Mouse (Mus musculus): ENCODE measurements around the gene Gabbr2. TPM values are rescaled to one million over a fixed set of nuclear protein-coding genes. Genes with fewer than 3 reads are reported as not detected.

The Gabbr2 gene
- polyA plus RNA-seq, 1 experiment from 2014 or later, result 0.12 TPM

- Histone ChIP-seq H3K4me1 (no peaks in the 10 kb centered on the region), H3K4me3 (replicated peaks) (no peak overlapping the region), H3K36me3 (no peaks in the 10 kb centered on the region), H3K27ac (no peak overlapping the region), H3K27me3 (replicated peaks) (no peaks in the 10 kb centered on the region), H3K4me2 (no peak overlapping the region), H3K9me3 (no peaks in the 10 kb centered on the region), H3K9ac (no peak overlapping the region)
- WGBS, result 69% methylated on average over 6 of the region's 6 CpGs
- ATAC-seq (ENCODE audit: insufficient read depth, low FRiP score, low read depth), result no peak
Observed at GRCm38 (mm10) chr4:46710018-46710417, 281.7 kb downstream of the Gabbr2 start.

GRCm38 (mm10) chr4:46709492-46709891, 282.2 kb downstream of the Gabbr2 start:
- H3K36me3 ChIP-seq, result no peaks in the 10 kb centered on the region
- no peaks in the 10 kb centered on the region for H3K9me3 ChIP-seq
- H3K27ac ChIP-seq, result no peak overlapping the region
- no peak overlapping the region for H3K9ac ChIP-seq
- no peak for ATAC-seq (ENCODE audit: insufficient read depth, low FRiP score, low read depth)
- H3K4me3 ChIP-seq (replicated peaks), result no peak overlapping the region
- no peaks in the 10 kb centered on the region for H3K4me1 ChIP-seq
- no peak overlapping the region for H3K4me2 ChIP-seq
- 66% methylated on average over 7 of the region's 7 CpGs for WGBS
- no peaks in the 10 kb centered on the region for H3K27me3 ChIP-seq (replicated peaks)

GRCm38 (mm10) chr4:46705739-46706138, 285.9 kb downstream of the Gabbr2 start:
- Histone ChIP-seq H3K4me3 (replicated peaks) (no peak overlapping the region), H3K27me3 (replicated peaks) (no peaks in the 10 kb centered on the region), H3K9ac (no peak overlapping the region), H3K9me3 (no peaks in the 10 kb centered on the region), H3K27ac (no peak overlapping the region), H3K36me3 (no peaks in the 10 kb centered on the region), H3K4me2 (no peak overlapping the region), H3K4me1 (no peaks in the 10 kb centered on the region)
- no peak for ATAC-seq (ENCODE audit: insufficient read depth, low FRiP score, low read depth)
- WGBS, result 71% methylated on average over 12 of the region's 12 CpGs

GRCm38 (mm10) chr4:46703146-46703545, 288.5 kb downstream of the Gabbr2 start:
- WGBS, result 87% methylated on average over 10 of the region's 10 CpGs

GRCm38 (mm10) chr4:46700223-46700651, 291.4 kb downstream of the Gabbr2 start:
- Histone ChIP-seq H3K4me1 (no peaks in the 10 kb centered on the region), H3K4me3 (replicated peaks) (no peak overlapping the region), H3K27me3 (replicated peaks) (no peaks in the 10 kb centered on the region), H3K27ac (no peak overlapping the region), H3K4me2 (no peak overlapping the region), H3K9me3 (no peaks in the 10 kb centered on the region), H3K36me3 (no peaks in the 10 kb centered on the region), H3K9ac (no peak overlapping the region)
- WGBS, result 76% methylated on average over 10 of the region's 10 CpGs
- no peak for ATAC-seq (ENCODE audit: insufficient read depth, low FRiP score, low read depth)

More at GRCm38 (mm10) chr4:46703146-46703545, 288.5 kb downstream of the Gabbr2 start:
- no peaks in the 10 kb centered on the region for H3K36me3 ChIP-seq
- H3K9me3 ChIP-seq, result no peaks in the 10 kb centered on the region
- no peaks in the 10 kb centered on the region for H3K4me1 ChIP-seq
- no peak overlapping the region for H3K27ac ChIP-seq
- no peaks in the 10 kb centered on the region for H3K27me3 ChIP-seq (replicated peaks)
- no peak overlapping the region for H3K9ac ChIP-seq
- ATAC-seq (ENCODE audit: insufficient read depth, low FRiP score, low read depth), result no peak
- no peak overlapping the region for H3K4me2 ChIP-seq
- no peak overlapping the region for H3K4me3 ChIP-seq (replicated peaks)

- no peaks in the 10 kb centered on the region for H3K27me3 ChIP-seq (replicated peaks)
- no peaks in the 10 kb centered on the region for H3K4me1 ChIP-seq
- H3K27ac ChIP-seq, result no peak overlapping the region
- no peaks in the 10 kb centered on the region for H3K9me3 ChIP-seq
- 76% methylated on average over 6 of the region's 6 CpGs for WGBS
- no peaks in the 10 kb centered on the region for H3K36me3 ChIP-seq
- ATAC-seq (ENCODE audit: insufficient read depth, low FRiP score, low read depth), result no peak
- no peak overlapping the region for H3K4me3 ChIP-seq (replicated peaks)
- no peak overlapping the region for H3K4me2 ChIP-seq
- H3K9ac ChIP-seq, result no peak overlapping the region
Observed at GRCm38 (mm10) chr4:46696467-46696866, 295.2 kb downstream of the Gabbr2 start.

GRCm38 (mm10) chr4:46690565-46690964, 301.1 kb downstream of the Gabbr2 start:
- Histone ChIP-seq H3K4me3 (replicated peaks) (no peak overlapping the region), H3K4me2 (no peak overlapping the region), H3K4me1 (no peaks in the 10 kb centered on the region), H3K9ac (no peak overlapping the region), H3K36me3 (no peaks in the 10 kb centered on the region), H3K9me3 (no peaks in the 10 kb centered on the region), H3K27ac (no peak overlapping the region), H3K27me3 (replicated peaks) (peaks cover 7% of the 10 kb centered on the region; the same call in 1 of the 2 replicates)
- no peak for ATAC-seq (ENCODE audit: insufficient read depth, low FRiP score, low read depth)
- WGBS, result 80% methylated on average over 8 of the region's 8 CpGs

GRCm38 (mm10) chr4:46690023-46690420, 301.7 kb downstream of the Gabbr2 start:
- Histone ChIP-seq H3K9me3 (no peaks in the 10 kb centered on the region), H3K9ac (no peak overlapping the region), H3K4me1 (no peaks in the 10 kb centered on the region), H3K4me2 (no peak overlapping the region), H3K4me3 (replicated peaks) (no peak overlapping the region), H3K27ac (no peak overlapping the region), H3K36me3 (no peaks in the 10 kb centered on the region), H3K27me3 (replicated peaks) (peaks cover 7% of the 10 kb centered on the region; the same call in 1 of the 2 replicates)
- no peak for ATAC-seq (ENCODE audit: insufficient read depth, low FRiP score, low read depth)
- WGBS, result 81% methylated on average over 8 of the region's 8 CpGs

GRCm38 (mm10) chr4:46689397-46690022, 302.2 kb downstream of the Gabbr2 start:
- H3K4me1 ChIP-seq, result no peaks in the 10 kb centered on the region
- no peak; the same call in 1 of the 2 replicates for ATAC-seq (ENCODE audit: insufficient read depth, low FRiP score, low read depth)
- H3K9me3 ChIP-seq, result no peaks in the 10 kb centered on the region
- no peak overlapping the region for H3K4me2 ChIP-seq
- peaks cover 7% of the 10 kb centered on the region; the same call in 1 of the 2 replicates for H3K27me3 ChIP-seq (replicated peaks)
- H3K27ac ChIP-seq, result no peak overlapping the region
- H3K4me3 ChIP-seq (replicated peaks), result no peak overlapping the region
- H3K36me3 ChIP-seq, result no peaks in the 10 kb centered on the region
- H3K9ac ChIP-seq, result no peak overlapping the region
- WGBS, result 45% methylated on average over 15 of the region's 15 CpGs

- no peak for ATAC-seq (ENCODE audit: insufficient read depth, low FRiP score, low read depth)
- 67% methylated on average over 14 of the region's 14 CpGs for WGBS
Observed at GRCm38 (mm10) chr4:46688213-46688832, 303.4 kb downstream of the Gabbr2 start.

GRCm38 (mm10) chr4:46684160-46684559, 307.5 kb downstream of the Gabbr2 start:
- ATAC-seq (ENCODE audit: insufficient read depth, low FRiP score, low read depth), result no peak
- Histone ChIP-seq H3K36me3 (no peaks in the 10 kb centered on the region), H3K9me3 (no peaks in the 10 kb centered on the region), H3K4me1 (no peaks in the 10 kb centered on the region), H3K27me3 (replicated peaks) (peaks cover 7% of the 10 kb centered on the region; the same call in 1 of the 2 replicates), H3K4me3 (replicated peaks) (no peak overlapping the region), H3K9ac (no peak overlapping the region), H3K27ac (no peak overlapping the region), H3K4me2 (no peak overlapping the region)
- WGBS, result 55% methylated on average over 6 of the region's 6 CpGs

More at GRCm38 (mm10) chr4:46688213-46688832, 303.4 kb downstream of the Gabbr2 start:
- Histone ChIP-seq H3K4me3 (replicated peaks) (no peak overlapping the region), H3K27me3 (replicated peaks) (peaks cover 7% of the 10 kb centered on the region; the same call in 1 of the 2 replicates), H3K27ac (no peak overlapping the region), H3K9me3 (no peaks in the 10 kb centered on the region), H3K36me3 (no peaks in the 10 kb centered on the region), H3K9ac (no peak overlapping the region), H3K4me2 (no peak overlapping the region), H3K4me1 (no peaks in the 10 kb centered on the region)

GRCm38 (mm10) chr4:46676646-46677045, 315.0 kb downstream of the Gabbr2 start:
- no peaks in the 10 kb centered on the region for H3K36me3 ChIP-seq
- H3K9ac ChIP-seq, result no peak overlapping the region
- no peaks in the 10 kb centered on the region for H3K9me3 ChIP-seq
- H3K4me2 ChIP-seq, result no peak overlapping the region
- ATAC-seq (ENCODE audit: insufficient read depth, low FRiP score, low read depth), result no peak
- no peaks in the 10 kb centered on the region for H3K27me3 ChIP-seq (replicated peaks)
- no peaks in the 10 kb centered on the region for H3K4me1 ChIP-seq
- 63% methylated on average over 3 of the region's 3 CpGs for WGBS
- H3K4me3 ChIP-seq (replicated peaks), result no peak overlapping the region
- no peak overlapping the region for H3K27ac ChIP-seq
